Mouse (Mus musculus) large intestine, adult 2 months (tissue): ENCODE data around the gene Morn3. TPM values are rescaled to one million over a fixed set of nuclear protein-coding genes. Genes with fewer than 3 reads are reported as not detected.
"Not testable (repeated sequence)": the region's sequence is repeated elsewhere in the genome, so short reads cannot be mapped to it uniquely, and the experiment has no call there.

ENCODE experiments used
- DNase-seq: peaks from one replicate; pipeline ENCODE4 v3.0.0-alpha.2; 2012; ENCODE audit warnings: low read depth, low spot score
- WGBS: fragments of 180-500 bp; shearing (Covaris S2); methylation state at CpG from one replicate; pipeline ENCODE4 v1.1.7; 2018; 5-methylcytosine and 5-hydroxymethylcytosine counted together
- polyA plus RNA-seq: library from polyadenylated mRNA; depleted of rRNA; stranded (reverse); fragments of >200 nt; gene quantifications from 2 replicates; pipeline ENCODE4 v1.2.3, GENCODE M21; 2012

The Morn3 gene
- polyA plus RNA-seq, 1 experiment: not detected

DNA sequence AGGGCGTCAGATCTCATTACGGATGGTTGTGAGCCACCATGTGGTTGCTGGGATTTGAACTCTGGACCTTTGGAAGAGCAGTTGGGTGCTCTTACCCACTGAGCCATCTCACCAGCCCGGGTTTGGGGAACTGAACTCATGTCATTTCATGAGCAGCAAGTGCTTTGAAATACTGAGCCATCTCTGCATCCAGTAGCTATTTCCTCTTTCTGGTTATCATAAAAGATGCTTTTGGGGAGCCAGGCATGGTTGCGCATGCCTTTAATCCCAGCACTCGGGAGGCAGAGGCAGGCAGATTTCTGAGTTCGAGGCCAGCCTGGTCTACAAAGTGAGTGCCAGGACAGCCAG is 14.6 kb upstream of the Morn3 start:
- 58% methylated on average over 6 of the region's 6 CpGs for WGBS
- DNase-seq: not testable (repeated sequence)

DNA sequence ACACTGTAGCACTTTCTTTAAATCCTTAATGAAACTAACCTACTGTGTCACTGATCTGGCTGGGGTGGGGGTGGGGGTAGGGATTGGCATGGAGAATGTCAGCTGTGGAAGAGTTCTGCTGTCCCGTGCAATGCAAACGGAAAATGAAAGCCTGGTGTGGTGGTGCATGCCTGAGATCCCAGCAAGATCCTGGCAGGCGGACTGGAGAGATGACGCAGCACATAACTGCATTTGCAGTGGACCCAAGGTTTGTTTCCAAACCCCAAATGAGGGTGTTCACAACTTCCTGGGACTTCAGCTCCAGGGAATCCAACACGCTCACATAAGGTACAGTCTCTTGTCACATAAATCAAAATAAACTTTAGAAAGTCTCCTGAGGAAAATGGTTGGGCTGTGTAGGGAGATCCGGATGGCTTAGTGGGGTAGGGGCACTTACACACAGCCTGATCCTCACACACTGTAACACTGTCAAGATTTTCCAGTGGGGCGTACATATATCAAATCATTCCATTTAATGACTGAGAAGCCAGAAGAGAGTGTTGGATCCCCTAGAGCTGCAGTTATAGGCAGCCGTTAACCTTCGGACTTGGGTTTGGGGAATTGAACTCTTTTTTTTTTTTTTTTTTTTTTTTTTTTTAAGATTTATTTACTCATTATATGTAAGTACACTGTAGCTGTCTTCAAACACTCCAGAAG is 14.0 kb upstream of the Morn3 start:
- WGBS: 39% methylated on average over 9 of the region's 9 CpGs
- DNase-seq: no peak

DNA sequence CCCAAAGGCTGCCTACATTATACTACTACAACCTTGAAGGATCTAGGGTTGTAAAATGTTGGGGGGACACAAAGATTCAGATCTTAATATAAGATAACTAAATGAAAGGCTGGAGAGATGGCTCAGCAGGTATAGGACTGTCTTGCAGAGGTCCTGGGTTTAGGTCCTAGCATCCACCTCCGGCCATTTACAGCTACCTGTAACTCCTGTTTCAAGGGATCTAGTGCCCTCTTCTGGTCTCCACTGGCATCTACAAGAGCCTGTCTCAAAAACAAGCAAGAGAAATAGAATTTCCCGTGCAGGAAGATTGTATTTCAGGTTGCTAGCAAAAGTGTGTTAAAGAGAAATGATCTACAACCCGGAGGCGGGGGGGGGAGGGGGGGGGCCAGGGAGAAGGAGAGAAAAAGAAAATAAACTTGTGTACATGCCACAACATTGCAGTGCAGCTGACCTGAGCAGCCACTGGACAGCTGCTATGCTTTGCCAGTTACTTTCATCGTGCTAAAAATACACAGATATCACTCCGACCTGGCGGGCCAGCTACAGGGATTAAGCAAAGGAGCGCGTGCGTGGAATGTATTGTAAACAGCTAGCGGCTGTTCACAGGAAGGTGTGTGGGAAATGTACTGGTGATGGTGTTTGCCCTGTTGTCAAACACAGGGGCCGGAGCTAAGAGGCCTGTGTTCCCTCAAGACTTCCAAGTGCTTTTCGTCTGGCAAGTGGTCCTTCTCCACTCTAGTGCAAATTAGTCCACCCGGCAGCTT is 13.1 kb upstream of the Morn3 start:
- 22% methylated on average over 14 of the region's 14 CpGs for WGBS
- DNase-seq: no peak

DNA sequence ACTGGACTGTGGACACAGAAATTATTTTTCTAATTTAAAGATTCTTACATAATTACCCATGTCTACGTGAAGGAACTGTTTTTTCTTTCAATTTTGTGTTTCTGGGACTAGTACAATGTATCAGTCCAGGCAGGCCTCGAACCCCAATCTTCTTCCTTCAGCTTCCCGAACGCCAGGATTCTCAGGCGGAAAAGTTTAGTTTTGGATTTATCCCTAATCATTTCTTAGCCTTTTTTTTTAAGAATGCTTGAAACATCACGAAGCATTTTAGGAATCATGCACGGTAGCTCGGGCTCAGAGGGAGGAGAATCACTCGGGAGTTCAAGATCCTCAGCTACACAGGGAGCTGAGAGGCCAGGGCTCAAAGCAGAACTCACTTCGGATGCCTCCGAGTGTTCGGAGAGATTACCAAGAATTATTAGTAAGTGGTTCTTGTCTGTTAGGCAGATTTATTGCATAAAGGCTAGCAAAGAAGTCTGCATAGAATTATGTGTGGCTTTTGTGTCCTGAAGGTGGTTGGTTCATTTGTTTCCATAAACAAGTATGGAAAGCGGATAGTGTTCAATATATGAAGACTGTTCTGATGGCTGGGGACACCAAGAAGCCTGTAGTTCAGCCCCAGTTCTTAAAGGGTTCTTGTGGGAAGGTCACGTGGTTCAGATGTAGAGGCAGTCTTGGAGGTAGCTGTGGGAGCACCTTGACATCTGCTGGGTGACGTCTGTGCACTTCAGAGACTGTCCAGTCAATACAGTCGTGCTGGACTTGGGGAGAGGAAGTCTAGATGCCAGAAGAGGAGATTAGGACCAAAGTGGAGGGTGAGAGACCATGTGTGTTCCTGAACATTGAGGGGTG is 11.7 kb upstream of the Morn3 start:
- DNase-seq: no peak
- 27% methylated on average over 16 of the region's 16 CpGs for WGBS

DNA sequence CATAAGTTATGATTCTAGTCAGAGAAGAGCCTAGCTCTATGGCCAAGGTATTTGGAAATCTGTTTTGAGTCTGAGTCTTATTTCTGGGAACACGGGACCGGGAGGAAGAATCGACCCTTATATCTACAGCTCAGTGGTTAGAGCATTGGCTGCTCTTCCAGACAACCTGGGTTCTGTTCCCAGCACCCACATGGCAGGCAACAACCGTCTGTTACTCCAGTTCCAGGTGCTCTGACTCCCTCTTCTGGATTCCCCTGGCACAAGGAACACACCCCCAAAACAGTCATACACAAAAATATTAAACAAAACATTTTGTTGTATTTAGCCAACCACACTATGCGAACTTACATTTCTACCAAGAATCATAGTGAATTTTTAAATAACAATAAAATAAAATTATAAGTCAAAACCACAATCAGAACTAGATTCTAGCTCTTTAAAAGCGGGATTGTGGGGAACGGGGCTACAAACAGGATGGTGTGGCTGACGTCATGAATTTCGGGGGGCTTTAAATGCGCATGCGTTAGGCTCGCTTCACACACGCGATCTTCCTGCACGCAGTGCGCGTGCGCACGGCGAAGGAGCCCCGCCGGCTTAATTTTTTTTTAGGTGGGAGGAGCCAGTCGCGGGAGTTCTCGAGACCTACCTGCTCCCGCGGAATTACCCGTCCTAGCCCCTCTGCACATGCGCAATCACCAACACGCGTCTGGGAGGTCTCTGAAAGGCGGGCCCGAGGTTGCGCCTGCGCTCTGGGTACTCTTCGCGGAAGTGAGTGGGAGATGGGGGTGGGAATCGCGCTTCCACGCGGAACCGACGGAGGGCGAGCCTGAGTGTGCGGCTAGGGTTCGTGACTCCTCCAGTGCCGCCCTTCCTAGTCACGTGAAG is 10.8 kb upstream of the Morn3 start:
- WGBS: 7% methylated on average over 48 of the region's 48 CpGs
- DNase-seq: peak; percentile 100

DNA sequence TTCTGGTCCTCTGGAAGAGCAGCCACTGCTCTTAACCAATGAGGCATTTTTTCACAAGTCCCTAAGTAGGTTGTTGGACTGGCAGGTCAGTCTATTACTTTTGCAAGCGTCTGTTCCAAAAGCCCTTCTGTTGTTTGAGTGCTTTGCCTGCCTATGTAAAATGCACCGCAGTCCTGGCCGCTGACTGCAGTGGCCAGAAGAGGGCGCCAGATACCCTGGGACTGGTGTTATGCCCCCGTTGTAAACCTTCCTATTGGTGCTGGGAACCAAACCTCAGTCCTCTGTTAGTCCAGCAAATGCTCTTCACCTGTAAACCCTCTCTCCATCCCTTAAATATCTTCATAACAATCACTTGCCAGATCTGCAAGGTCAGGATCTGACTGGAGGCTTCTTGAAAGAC is 4.9 kb upstream of the Morn3 start:
- 86% methylated on average over 5 of the region's 5 CpGs for WGBS
- no peak for DNase-seq

DNA sequence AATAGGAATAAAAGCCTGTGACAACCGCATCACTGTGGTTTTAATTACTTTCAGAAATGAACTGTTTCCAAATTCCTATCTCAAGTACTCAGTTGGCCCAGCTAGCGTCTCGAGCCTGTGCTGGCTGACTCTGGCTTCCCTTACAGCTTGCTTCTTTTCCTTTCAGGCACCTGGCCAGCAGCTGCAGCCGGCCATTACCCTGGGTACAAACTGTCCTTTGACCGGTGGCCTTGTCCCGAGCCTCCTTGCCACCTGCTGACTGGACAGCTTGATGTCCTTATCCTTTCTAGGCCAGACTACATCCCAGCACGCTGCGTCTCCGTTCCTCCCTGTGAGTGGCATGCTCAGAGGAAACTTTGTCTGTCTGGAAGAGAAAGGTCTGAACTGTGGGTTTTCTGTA is 4.1 kb upstream of the Morn3 start:
- 72% methylated on average over 9 of the region's 9 CpGs for WGBS
- no peak for DNase-seq

DNA sequence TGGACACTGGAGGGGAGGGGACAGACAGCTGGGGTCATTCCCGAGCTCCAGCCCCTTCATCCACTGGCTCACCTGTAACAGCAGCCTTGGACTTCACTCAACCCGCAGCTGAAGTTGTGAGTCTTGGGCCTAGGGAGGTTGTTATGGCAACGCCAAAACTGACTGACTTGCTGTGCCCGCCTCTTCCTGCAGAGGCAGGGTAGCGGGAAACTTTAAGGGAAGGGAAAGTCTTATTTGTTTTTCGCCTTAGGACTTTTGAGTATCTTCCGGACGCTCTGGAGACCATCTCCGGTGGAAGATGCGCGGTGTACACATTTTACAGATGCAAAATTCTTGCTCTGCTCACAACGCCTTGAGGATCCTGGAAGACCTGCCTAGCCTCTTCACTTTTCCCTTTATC is 2.5 kb upstream of the Morn3 start:
- no peak for DNase-seq
- 8% methylated on average over 12 of the region's 12 CpGs for WGBS

DNA sequence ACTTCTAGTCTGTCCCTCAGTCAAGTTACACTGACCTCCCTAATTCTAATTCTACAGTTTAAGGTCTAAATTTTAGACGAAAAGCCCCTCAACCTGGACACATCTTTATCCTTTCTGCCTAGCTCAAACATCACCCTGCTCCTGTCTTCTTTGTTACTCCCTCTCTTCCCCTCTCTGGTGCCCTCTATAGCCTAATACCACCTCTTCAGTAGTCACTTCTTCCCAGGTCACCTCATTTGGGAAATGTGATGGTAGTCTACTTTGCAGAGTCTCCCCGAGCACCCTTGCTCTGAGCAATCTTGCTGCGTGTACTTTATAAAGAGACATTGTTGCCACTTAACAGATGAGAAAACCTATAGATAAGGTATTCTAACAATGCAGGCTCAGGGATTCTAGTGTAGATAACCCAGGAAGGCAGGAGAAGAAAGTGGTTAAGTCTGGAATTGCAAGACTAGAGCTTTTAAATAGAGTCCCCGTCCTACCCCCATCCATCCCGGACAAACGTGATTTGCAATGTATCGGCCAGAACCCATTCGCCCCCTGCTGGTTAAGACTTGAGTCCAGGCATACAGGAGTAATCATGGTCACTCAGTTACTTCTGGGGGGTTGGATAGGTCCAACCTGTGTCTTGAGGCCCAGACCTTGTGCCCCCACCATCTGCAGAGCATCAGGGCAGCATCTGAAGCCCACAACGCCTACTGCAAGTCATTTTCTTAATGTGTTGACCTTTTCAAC is 1.1 kb downstream of the Morn3 start:
- WGBS: 24% methylated on average over 9 of the region's 9 CpGs
- DNase-seq: no peak

DNA sequence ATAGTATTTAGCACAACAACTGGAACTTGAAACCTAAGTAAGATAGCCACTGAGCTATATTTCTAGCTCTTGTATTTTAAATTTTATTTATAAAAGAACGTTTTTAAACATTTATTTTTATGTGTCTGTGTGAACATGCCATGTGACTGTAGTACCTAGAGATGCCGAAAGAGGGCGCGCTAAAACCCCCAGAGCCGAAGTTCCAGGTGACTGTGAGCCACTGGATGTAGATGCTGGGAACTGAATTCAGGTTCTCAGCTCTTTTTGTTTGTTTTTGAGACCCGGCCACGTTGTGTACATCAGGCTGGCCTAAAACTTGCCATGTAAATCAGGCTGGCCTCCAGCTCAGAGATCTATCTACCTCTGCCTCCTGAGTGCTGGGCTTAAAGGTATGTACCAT is 3.0 kb downstream of the Morn3 start:
- WGBS: 29% methylated on average over 7 of the region's 7 CpGs
- no peak for DNase-seq

DNA sequence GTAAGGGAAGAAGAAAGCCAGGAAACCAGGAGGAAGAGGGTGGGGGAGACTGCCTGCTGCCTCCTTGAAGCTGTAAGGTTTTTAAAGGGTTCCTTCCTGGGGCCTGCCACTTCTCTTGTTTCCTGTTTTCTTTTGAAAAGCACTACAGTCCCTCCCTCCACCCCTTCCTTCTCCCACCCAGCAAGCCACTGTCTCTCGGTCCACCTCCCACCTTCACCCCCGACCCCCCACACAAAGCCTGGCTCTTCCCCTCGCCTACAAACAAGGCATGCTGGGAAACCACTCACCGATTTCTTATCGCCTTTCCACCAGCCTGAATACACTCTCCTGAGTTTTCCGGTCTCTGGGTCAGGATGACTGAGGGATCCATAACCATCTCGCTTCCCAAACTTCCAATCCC is 6.0 kb downstream of the Morn3 start:
- DNase-seq: no peak
- 64% methylated on average over 7 of the region's 7 CpGs for WGBS

DNA sequence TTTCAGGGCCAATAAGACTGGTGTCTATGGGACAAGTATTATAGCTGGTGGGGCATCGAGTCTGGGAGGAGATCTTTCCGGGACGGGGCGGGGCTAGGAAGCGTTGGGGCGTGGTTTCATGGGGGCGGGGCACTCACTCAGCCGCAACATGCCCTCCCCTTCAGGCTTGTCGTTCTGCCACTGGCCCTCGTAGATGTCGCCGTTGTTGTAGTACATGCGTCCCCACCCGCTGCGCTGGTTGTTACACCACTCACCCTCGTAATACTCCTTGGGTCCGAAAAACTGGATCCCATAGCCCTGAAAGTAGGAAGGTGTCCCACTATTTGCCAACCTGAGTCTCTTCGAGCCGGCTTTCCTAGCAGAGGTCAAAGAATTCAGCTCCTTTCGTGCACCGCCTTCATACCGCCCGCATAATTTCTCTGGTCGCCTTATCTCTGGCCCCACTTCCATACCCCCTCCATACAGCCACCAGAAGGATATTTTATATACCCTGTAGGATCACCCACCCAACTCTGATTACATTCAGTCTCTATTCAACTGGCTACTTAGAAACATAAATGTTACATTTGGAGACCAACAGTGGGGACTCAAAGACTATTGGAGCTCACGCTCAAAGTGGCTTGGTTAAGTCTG is 7.6 kb downstream of the Morn3 start:
- DNase-seq: no peak
- WGBS: 3% methylated on average over 25 of the region's 25 CpGs

DNA sequence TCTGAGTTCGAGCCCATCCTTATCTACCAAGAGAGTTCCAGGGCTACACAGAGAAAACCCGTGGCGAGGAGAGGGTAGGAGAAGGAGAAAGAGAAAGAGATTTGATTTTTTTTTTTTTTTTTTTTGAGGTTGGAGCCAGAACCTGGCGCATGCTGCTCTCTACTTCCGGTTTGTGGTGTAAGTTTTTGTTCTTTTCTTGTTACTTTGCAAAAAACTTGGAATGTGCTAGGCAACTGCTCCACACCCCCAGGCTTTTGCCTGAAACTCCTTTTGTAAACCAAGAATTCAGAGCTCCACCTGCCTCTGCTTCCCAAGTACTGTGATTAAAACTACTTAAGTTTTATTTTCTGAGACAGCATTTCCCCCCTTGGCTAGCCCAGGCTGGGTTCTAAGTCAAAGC is 8.7 kb downstream of the Morn3 start:
- no peak for DNase-seq
- 82% methylated on average over 5 of the region's 5 CpGs for WGBS

DNA sequence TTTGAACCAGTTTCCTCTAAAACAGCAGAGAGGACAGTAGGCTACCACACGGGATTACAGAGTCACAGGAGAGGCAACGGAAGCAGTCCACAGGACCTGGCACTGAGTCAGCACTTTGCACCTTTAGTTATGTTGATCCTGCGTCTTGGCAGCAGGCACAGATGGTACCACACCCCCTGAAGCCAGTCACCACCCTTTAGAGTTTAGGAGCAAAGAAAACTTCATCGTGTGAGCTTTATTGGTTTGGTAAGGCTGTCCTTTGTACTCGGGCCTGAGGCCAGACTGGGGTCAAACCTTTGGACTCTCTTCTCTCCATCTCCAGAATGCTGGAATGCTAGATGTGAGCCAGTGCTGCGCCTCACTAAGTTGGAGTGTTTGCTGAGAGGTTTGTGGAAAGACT is 11.3 kb downstream of the Morn3 start:
- DNase-seq: peak; percentile 90
- 5% methylated on average over 6 of the region's 6 CpGs for WGBS

DNA sequence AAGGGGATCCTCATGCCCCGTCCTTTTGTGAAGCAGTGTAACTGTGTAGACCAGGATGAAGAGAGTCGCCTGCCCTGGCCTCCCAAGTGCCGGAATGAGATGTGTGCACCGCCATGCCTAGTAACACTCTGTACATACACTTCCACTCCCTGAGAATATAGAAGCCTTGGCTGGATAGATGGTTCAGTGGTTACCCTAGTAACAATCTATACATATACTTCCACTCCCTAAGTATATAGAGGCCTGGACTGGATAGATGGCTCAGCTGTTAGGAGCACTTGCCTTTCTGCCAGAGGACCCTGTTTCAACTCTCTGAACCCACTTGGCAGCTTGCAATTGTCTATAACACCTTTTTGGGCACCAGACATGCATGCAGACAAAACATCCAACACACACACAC is 11.7 kb downstream of the Morn3 start:
- DNase-seq: no peak
- 36% methylated on average over 4 of the region's 4 CpGs for WGBS

DNA sequence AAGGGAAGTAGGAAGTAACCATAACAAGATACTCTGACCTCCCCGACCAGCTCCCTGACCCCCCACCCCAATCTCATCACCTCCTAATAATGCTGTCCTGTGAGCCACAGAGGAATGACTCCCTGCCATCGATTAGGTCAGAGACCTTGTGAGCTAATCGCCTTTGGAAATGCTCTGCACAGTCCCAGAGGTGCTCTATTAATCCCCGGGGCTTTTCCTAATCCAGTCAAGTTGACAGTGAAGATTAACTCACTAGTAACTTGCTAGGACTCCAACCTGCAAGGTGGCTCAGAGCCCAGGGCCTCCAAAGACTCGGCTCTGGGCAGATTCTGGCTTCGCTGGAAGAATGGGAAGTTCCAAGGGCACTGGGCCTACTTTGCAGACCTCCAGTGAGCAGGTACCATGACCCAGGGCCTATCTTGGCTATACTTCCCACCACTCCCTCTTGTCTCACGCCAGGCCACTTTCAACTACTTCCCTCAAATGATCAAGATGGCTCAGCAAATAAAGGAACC is 13.1 kb downstream of the Morn3 start:
- no peak for DNase-seq
- WGBS: 69% methylated on average over 7 of the region's 7 CpGs

DNA sequence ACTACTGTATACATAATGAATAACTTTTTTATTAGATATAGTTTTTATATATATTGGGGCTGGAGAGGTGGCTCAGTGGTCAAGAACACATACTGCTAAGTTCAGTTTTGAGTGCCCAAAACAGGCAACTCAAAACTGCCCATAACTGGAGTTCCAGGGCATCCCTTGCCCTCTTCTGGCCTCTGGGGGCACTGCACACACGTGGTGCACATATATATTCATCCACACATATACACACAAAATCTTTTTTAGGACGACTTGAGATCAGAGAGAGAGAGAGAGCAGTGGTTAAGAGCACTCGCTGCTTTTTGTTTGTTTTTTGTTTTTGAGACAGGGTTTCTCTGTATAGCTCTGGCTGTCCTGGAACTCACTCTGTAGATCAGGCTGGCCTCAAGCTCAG is 15.5 kb downstream of the Morn3 start:
- WGBS: 93% methylated on average over 3 of the region's 3 CpGs
- DNase-seq: no peak

DNA sequence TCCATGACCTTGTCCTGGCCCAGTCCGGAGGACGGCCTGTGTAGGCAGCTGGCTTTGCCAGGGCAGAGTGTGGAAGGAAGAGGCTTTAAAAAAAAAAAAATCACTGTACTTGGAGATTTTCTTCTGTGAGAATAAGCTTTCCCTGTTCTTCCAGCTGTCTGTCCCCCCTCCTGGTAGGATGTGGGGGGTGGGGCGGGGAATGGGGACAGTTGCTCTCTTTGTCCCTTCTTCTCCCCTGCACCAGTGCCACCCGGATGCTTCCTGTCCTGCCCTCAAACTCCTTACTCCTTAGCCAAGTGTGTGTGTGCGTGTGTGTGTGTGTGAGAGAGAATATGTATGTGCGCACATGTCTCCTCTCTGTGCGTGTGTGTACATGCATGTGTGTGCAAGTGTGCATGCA is 17.1 kb downstream of the Morn3 start:
- 87% methylated on average over 7 of the region's 7 CpGs for WGBS
- DNase-seq: no peak
